Mouse (Mus musculus): ENCODE results near the gene Ppp1r12b.

GRCm38 (mm10) chr1:134902051-134902619 lies 53.6 kb downstream of the Ppp1r12b start:
- TF ChIP-seq CTCF (IDR thresholded peaks at IDR 0.05; ENCODE audit: control insufficient read depth, insufficient read depth, low read length): no peak
- TF ChIP-seq POLR2A (IDR thresholded peaks at IDR 0.05; ENCODE audit: borderline replicate concordance, control insufficient read depth, low read depth, low read length): no peak

Data from bone marrow, adult 2 months (tissue).